Mouse (Mus musculus): ENCODE data around the gene Spata31d1a.

- no peak for TF ChIP-seq MAFK (IDR thresholded peaks at IDR 0.05; ENCODE audit: insufficient read depth, low read depth, low read length)
- no peak for TF ChIP-seq ZNF384 (IDR thresholded peaks at IDR 0.05; ENCODE audit: low read depth, low read length)
- TF ChIP-seq ZC3H11A (IDR thresholded peaks at IDR 0.05; ENCODE audit: borderline replicate concordance, low read depth, low read length), result no peak
- TF ChIP-seq CHD2 (IDR thresholded peaks at IDR 0.05; ENCODE audit: low read depth, low read length), result no peak
These were observed 57.0 kb downstream of the Spata31d1a start for GRCm38 (mm10) chr13:59653136-59653535.

All from ES-E14 (cell line).